Mouse (Mus musculus) adrenal gland, postnatal 36 days (tissue): ENCODE measurements around the gene Ppp1r3f. TPM values are rescaled to one million over a fixed set of nuclear protein-coding genes. Genes with fewer than 3 reads are reported as not detected.

ENCODE experiments used
- DNase-seq, 2 experiments: peaks; one replicate each; pipeline ENCODE4 v3.0.0; 2021; ENCODE audit warnings: mixed read lengths in 1 of 2
- long read RNA-seq, 2 experiments: library from polyadenylated mRNA; stranded (forward); transcript quantifications; one replicate each; pipeline ENCODE4 v2.0.0; 2021; ENCODE audit warnings: borderline sequencing depth in 2 of 2
- total RNA-seq, 2 experiments: library from RNA; stranded (reverse); gene quantifications; 2 replicates each; pipeline ENCODE4 v1.2.3; 2021

Gene Ppp1r3f
- total RNA-seq: 1 to 10 TPM; 3.8 to 4.5 TPM
- long read RNA-seq, experiment 1, transcript Ppp1r3f-201 (4 exons, 3,066 nt): major isoform, 5 of 6 reads
- long read RNA-seq, experiment 1, partial matches to known transcripts: 0 of 6 reads
- long read RNA-seq, experiment 1, other reads (novel, unspliced or antisense): 1 of 6 reads
- long read RNA-seq, experiment 2, transcript Ppp1r3f-201 (4 exons, 3,066 nt): major isoform, 7 of 8 reads
- long read RNA-seq, experiment 2, partial matches to known transcripts: 0 of 8 reads
- long read RNA-seq, experiment 2, other reads (novel, unspliced or antisense): 1 of 8 reads

DNA sequence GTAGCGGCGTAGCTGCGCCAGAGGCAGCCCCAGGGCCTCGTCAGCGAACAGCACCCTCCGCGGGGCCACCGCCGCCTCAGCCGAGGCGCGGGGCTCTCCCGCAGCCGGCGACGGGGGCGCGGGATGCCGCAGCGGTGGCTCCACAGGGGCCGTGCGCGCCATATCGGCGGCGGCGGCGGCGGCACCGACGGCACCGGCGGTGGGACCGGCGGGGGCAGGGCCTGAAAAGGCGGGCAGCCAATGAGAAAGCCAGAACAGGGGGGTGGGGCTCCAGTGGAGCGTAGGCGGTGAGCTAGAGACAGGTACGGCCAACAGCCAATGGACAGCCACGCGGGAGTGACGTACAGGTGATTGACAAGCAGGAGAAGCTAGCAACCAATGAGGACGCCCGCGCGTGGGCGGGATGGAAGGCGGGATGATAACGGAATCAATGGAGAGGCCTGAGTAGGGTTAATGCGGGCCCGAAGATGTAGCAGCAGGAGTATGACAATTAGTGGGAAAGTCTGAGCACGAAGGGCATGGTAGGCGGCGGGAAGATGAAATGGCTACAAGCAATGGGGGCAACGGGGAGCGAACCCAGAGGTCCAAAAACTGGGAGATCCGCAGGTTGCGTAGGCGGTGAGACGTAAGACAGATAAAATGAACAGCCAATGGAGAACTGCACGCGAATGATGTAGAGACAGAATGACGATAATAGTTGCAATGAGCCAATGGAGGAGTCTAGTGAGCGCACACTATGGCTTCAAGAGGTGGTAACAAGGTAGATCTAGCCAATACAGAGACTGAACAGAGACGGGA lies at the start of gene Ppp1r3f:
TSS of gene Ppp1r3f (minus strand) at position 197 of the 798 bp plus-strand sequence.
- DNase-seq: peak; percentile 95 to 96

DNA sequence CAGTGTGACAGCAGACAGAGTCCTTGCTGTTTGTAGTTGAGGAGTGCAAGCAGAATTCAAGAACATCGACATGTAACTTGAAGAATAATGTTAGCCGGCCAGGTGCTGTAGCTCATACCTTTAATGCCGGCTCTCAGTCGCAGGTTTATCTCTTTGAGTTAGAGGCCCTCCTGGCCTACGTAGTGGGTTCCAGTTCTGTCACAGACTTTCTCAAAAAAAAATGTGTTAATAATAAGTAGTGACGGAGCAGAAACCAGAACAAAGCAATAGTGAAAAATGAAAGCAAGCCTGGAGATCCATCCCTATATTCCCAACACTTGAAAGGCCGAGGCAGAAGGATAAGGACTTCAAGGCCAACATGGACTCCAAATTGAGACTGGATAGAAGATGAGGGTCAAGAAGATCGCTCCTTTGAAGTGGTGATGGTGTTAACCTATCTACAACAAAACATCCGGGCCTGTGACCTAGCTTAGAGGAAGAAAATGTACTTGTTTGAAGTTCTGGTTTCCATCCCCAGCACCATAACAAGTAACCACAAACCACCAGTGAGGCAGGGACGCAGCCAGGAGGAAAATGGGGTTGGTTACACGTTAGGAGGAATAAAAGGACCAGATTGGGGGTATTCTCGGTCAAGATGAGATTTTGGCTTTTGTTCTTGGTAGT lies 43.9 kb upstream of the Ppp1r3f start:
- no peak for DNase-seq

DNA sequence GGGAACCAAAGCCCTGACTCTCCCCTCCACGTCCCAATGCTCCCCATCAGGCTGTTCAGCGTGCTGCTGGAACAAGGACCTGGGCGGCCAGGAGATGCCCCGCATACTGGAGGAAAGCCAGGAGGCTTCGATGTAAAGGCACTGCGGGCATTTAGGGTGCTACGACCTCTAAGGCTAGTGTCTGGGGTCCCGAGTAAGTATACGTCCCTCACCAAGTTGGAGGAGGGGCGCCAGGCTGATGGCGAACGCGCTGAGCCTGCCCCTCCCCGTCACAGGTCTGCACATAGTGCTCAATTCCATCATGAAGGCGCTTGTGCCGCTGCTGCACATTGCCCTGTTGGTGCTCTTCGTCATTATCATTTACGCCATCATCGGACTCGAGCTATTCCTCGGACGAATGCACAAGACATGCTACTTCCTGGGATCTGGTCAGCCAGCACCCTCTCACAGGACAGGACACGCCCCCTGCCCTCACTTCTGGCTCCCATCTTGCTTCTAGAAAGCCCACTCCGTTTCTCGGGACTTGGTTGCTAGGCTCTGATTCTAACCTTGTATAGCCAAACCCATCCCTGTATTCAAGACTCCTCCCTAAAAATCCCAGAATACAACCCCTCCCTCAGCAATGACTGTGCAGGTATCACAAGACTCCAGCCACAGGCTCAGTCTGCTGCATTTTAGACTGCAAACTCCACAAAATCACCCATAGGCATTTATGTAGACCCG lies 36.6 kb upstream of the Ppp1r3f start:
- DNase-seq: no peak

DNA sequence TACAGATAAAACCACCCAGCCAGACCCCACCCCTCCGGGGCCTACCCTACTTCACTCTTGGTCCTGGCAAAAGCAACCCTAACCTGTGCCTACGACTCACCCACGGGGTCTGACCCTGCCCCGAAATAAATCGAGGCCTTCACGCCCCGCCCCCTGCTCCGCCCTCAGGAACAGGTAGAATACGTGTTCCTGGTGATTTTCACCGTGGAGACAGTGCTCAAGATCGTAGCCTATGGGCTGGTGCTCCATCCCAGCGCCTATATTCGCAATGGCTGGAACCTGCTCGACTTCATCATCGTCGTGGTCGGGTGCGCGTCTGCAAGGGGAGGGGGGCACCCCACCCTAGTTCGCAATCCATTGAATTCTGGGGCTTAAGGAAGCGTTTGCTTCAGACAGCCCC lies 36.0 kb upstream of the Ppp1r3f start:
- no peak for DNase-seq

DNA sequence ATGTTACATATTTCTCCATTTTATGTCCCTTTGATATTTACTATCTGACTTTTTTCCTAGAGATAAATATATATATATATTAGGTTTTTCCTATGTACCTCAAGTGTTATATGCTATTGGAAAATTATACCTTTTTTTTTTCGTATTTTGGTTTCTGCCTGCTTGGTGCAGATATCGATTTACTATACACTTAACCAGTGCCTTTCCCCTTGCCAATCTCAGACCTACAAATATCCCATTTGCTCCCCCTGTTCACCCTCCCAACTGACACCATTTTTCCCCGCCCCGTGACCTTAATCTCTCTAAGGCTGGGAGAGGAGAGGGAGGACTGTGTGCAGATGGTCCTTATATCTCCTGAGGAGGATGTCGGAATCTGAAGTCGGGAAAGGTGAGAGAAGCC lies 32.7 kb upstream of the Ppp1r3f start, which contains the start of gene Cacna1f:
TSS of gene Cacna1f (plus strand) at position 301 of the 400 bp plus-strand sequence.
- DNase-seq: no peak

DNA sequence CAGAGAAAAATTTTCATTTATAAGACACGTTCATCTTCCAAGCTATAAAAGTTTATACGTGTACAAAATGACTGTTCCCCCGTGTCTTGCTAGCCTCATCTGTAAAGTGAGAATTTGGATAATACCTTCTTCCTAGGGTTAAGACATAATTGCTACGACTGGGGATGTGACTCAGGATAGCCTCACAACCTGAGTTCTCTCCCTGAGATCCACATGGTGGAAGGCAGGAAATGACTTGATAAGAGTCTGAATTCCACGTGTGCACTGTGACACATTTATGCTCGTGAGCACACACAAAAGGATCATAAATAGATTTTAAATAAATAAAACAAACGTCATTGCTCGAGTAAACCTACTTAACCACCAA lies 31.5 kb upstream of the Ppp1r3f start:
- no peak for DNase-seq

DNA sequence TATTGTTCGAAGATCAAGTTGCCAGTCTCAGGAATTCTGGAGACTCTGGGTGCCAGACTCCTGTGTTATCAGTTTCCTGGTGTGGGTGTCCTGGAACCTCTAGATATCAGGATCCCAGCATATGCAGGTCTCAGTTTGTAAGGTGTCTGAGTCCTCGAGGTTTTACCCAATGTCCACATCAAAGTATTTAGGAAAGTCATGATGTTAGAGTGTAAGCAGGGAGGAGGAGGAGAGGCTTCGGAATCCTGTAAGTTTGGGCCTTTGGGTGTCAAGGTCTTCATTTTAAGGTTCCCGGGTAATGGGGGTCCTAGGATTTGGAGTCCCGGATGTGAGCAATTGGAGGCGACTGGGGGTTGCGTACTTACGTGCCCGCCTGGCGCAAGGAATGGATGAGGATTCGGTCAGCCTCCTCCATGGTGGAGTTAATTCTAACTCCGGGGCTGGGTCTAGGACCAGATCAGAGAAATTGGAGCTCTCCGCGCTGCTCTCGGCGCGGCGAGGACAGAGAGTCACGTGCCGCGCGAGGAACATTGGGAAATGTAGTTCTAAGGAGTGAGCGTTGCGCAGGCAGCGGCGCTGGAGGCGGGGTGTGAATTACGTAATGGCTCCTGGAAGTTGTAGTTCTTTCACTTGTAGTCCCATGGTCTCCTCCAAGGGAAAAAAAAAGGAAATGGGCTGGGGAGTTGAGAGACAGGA lies 30.9 kb upstream of the Ppp1r3f start, which contains the start of gene Ccdc22:
TSS of gene Ccdc22 (minus strand) at position 639 of the 696 bp plus-strand sequence.
- peak; percentile 85 to 88 for DNase-seq

DNA sequence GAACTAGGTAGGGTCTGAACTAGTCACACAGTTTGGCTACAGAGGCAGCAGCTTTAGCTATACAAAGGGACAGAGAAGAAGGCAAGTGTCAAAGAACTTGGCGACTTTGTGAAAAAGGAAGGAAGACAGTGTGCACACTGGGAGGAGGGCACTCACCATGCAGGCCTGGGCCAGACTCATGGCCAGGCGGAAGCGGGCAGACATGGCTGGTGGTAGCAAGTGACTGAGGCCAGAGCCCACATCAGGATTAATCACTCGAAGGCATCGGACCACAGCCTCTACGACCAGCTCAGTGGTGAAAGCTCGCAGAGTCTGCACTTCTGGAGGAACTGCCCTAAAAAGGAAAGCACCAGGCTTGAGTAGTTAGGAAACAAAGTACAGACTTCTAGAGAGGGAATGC lies 29.9 kb upstream of the Ppp1r3f start:
- no peak for DNase-seq

DNA sequence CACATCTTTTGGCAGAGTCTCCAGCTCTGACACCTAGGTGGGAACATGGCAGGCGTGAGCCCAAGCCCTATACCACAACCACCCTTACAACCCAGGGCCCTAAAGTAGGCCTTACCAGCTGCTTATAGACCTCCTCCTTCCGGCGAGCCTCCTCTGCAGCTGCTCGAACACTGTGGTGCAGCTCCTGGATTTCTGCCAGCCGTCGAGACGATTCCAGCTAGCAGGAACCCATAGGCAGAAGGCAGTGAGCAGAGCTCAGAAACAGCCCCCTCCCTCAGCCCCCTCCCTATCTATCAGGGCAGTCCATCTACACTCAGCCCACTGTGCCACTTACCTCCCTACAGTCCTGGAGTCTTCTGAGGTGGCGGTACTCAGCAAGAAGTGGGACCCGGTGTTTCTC lies 21.3 kb upstream of the Ppp1r3f start:
- no peak for DNase-seq

DNA sequence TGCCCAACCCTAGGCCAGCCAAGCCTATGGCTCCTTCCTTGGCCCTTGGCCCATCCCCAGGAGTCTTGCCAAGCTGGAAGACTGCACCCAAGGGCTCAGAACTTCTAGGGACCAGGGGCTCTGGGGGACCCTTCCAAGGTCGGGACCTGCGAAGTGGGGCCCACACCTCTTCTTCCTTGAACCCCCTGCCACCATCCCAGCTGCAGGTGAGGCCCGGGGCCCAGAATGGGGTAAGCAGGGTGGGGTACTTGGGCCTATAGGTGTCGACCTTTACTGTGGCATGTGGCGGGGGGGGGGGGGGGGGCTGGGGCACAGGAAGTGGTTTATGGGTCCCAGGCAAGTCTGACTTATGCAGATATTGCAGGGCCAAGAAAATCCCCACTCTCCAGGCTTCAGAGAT lies 12.3 kb upstream of the Ppp1r3f start:
- DNase-seq: no peak

DNA sequence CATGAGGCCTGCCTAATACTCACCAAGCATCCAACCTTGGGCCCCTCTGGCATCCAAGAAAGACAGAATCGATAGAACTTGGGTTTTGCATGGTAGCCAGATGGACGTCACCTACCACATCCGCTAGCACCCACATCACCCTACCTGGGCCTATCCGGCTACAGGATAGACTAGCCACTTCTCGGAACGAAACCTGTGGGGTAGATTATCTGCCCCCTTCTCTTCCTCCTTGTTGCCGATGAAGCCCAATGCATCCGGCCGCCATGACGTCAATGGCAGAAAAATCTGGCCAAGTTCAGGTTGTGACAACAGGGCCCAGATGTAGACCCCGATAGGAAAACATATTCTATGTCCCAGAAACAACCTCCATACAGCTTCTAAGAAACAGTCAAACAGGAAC lies 9.8 kb upstream of the Ppp1r3f start:
- DNase-seq: no peak

DNA sequence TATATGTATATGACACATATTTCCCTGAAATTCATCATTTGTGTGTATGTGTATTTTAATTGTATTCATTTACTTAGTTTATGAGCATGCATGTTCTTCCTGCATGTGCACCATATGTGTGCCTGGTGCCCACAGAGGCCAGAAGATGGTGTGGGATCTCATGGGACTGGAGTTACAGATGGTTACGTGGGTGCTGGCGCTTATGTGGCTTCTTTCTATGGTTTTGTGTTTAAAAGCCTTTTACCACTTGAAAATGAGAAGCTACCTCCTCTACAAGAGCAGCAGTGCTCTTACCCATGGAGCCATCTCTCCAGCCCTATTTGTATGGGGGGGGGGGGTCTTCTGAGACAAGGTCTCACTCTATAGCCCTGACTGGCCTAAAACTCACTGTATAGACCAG lies 7.1 kb upstream of the Ppp1r3f start:
- DNase-seq: no peak

DNA sequence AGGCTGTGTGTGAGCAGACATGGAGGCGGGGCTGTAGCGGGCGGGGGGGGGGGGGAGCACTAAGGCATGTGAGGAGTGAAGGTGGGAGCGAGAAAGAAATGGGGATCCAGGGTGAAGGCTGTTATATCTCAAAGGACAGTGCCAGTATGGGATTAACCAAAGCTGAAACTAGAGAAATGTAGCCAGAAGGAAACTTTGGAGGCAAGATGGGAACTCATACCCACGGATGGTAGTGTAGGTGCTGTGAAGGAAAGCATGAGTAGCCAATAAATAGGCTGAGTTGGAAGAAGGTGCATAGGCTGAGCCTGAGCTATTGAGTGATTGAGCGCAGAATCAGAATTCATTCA lies 775 bp upstream of the Ppp1r3f start:
- no peak for DNase-seq

DNA sequence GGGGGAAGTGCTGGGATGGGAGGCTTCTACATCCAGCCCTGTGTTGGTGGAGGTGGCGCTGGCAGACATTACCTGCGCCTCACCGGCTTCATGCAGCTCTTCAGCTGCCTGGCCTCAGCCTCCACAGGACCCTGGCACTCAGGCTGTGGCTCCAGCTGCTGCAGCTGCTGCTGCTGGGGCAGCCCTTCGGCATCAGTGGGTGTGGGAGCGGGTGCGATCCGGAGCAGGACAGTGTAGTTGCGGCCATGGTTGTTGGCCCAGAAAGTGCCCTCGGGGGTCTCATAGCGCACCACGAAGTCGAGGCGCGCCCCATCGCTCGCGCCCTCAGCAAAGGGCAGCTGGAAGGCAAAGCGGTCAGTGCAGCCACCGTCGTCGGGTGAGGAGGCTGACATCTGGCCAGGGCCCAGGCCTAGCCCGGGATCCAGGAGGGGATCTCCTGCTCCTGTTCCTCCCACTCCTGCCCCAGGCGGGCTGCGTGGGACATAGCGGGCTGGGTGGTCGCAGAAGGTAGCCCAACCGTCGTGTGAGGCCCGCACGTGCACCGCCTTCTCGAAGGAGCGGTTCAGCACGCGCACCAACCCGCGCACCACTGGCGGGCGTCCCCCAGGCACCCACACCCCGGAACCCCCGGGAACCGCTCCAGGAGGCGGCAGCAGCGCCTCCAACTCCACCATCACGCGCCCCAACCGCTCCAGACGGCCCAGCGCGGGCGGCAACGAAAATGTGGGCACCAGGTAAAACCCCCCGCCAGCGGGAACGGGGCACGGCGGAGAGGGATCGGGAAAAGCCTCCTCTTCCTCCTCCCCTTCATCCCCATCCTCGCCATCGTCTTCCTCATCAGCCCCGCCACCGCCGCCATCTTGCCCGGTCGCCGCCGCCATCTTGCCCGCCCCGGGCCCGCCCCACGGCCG lies 652 bp downstream of the Ppp1r3f start, which contains the start of gene Foxp3:
TSS of gene Foxp3 (plus strand) at position 469 of the 911 bp plus-strand sequence.
- peak; percentile 15 to 71 for DNase-seq

DNA sequence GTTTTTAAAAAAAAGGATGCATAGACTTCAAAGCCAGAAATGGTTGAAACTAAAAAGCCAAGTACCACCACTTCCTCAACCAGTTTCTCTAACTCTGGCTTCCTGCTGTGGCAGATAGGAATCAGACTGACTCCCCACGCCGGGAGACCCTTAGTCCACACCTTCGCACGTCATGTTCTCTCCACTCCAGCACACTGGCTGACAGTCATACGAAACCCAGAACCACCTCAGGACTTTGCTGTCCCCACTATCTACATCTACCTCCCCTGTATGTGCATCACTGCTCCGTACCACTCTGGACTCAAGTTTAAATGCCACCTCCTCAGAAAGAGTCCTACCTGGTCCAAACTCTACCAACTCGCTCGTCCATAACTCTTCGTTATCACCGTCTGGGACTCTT lies 1.6 kb downstream of the Ppp1r3f start:
- DNase-seq: no peak

DNA sequence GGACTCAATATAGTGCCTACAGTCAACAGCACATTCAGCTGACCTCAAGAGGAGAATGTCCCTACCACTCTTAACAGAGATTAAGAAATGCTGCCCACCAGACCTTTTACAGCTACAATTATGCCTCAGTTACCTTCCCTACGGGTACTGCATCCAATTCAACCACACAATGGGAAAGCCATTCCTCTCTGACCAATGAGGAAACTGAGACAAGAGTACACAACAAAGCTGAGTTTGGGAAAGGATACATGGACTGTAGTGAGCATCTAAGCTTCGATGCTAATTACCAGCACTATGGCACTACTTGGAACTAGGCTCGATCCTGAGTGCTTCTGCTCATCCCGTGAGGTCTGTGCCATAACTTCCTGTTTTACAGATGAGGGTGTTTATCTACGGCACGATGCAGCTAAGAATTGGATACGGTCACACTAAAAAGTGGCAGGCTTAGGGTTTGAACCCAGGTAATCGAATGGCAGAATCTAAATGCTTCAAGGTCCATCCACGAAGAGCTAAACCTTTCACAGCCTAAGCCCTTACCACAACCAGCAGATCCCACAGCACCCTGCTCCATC lies 2.4 kb downstream of the Ppp1r3f start:
- DNase-seq: no peak

DNA sequence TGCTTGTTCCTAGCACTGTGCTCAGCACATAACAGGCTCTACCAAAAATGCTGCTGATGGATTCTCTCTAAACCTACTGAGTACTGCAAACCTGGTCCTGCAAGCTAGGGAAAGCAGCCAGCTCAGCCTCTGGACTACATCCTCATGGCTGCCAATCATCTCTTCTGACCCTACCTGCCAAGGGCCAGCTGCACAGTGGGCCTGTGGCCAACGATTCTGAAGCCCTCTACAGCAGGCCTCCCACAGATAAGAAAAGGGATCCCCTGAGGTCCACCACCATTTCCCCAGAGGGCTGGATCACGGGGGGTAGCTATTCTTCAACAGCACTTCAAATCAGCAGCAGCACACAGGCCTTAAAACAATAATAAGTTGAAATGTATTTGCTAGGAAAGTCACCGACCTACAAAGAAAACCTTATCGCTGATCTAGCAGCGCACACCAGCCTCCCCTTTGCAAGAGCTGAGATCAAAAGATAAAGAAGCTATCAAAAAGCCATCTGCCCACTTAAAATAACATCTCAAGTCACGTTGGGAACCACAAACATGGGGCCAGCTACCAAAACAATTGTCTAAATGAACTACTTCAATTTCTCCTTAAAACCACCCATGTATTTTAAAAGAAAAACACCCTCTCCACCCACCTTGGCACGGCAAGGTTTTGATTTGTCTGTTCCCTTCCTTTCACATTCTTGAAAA lies 3.5 kb downstream of the Ppp1r3f start:
- no peak for DNase-seq

DNA sequence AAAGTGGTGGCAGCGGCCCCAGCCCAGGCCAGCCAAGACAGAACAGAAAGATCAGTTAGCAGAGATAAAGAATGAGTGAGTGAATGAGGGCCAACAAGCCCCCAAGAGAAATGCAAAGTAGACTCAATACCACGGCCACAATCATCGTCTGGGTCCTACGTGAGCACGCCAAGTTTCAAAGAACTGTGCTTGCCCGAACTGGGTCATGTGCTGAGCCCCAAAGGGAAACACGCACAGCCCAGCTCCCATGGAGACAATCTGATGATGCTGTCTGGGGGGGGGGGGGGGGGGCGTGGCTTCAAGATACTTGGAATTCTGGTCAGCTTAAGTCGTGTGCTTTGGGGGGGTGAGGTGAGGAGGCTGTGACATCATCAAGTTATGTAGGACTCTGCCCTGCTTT lies 6.6 kb downstream of the Ppp1r3f start:
- DNase-seq: no peak

DNA sequence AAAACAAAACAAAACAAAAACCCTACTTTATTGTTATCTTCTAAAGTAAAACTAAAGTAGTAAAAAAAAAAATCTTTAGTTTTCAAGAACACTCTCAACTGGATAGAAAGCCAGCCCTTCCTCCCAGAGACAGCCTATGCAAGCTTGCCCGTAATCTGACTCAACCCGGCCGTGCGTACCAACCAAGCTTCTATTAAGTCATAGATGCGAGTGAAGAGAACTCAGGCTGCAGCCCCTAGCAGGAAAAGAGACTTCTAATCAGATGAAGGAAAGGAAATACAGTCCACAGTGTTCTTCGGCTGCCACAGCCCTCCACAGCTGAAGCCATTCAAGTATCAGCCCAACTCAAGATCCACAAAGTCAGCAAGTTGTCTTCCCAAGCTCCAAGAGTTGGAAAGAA lies 7.7 kb downstream of the Ppp1r3f start:
- no peak for DNase-seq

DNA sequence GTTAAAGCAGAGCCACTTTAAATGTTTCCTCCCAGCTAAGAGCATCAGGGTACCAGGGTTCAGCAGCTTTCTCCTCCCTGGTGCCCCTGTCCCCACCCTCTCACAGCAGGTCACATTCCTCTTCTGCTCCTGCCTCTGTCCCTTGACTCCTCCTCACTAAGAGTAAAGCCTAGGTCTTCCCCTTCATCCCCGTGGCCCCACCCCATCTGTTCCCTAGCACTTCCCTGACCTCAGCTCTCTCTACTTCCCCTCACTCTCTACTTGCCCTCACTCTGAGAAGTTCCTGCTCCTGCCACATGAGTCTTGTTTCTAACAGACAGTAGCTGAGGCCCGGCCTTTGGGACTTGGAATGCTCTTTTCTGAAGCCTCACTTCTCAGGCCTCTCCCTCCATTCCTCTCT lies 11.0 kb downstream of the Ppp1r3f start:
- DNase-seq: no peak
